Mouse (Mus musculus) pancreas, adult 10 weeks (tissue): Measurements from ENCODE around the gene Thbs4. TPM values are rescaled to one million over a fixed set of nuclear protein-coding genes. Genes with fewer than 3 reads are reported as not detected.

ENCODE experiments used
- polyA plus RNA-seq: library from polyadenylated mRNA; stranded (reverse); fragments of 350-450 nt; fragmentation: Illumina TruSeq; extraction: RNeasy Lipid Tissue Mini Kit (QIAGEN cat#74804); gene quantifications from one replicate; pipeline ENCODE4 v1.2.3, GENCODE M21; 2015; ENCODE audit warnings: low read depth, low replicate concordance; ENCODE audit not compliant: insufficient read depth

Thbs4 gene
- polyA plus RNA-seq: not detected

DNA sequence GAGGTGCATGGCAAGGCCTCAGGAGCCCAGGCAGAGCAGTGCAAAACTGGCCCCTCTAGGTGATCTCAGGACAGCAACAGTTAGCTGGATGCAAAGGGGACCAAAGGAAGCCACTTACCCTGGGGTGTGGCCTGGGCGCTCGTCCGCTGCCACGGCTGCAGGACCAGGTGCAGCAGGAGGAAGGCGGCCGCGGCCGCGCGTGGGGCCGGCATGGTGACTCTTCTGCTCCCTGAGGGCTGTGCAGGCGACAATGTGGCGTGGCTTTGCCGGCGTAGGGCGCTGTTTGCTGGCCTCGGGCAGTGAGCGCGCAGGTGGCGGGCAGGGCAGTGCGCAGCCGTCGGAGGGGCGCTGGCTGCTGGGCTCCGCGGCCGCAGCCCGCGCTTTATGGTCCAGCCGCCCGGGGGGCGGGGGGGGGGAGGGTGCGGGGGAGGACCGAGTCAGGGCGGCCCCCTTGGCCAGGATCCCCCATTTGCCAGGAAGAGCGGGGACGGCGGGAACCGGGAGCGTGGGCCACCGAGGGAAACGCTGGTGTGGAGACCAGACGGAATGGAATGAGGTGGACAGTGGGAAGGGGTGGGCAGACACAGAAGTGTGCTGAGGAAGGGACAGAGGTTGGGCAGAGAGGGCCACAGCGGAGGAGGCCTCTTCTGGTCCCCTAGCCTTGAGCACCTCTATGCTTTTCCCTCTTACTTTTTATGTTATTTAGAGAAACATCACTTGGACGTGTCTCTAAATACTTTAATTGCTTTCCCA is at the start of gene Thbs4:
Thbs4 (minus strand) TSS at position 357 of the 753 bp plus-strand sequence.

Other genes starting within 250 kb of the Thbs4 start
- not detected for gene Spz1, start 218.6 kb downstream of the Thbs4 start, polyA plus RNA-seq
- gene Serinc5, start 183.7 kb downstream of the Thbs4 start, polyA plus RNA-seq: 4.3 TPM
- gene Mtx3, start 49.9 kb upstream of the Thbs4 start, polyA plus RNA-seq: 3.2 TPM